Mouse (Mus musculus) forebrain, postnatal 0 days (tissue): Measurements from ENCODE around the gene Slc35e1. TPM values are rescaled to one million over a fixed set of nuclear protein-coding genes. Genes with fewer than 3 reads are reported as not detected.
A peak's percentile ranks its signal among the peaks of the same experiment; 100 is the strongest.

Source experiments
- ATAC-seq: fragments of 200-750 bp; cut with Nextera tagmentation; 2 replicates; pipeline ENCODE4 v1.8.0; 2017; ENCODE audit warnings: mild to moderate bottlenecking, moderate library complexity
- DNase-seq: peaks from one replicate; pipeline ENCODE4 v3.0.0-alpha.2; 2015
- H3K27ac ChIP-seq: fragments of 300-500 bp; sonication (generic); 2 replicates; pipeline ENCODE4 v1.5.1; 2014; ENCODE audit warnings: low read depth, mild to moderate bottlenecking, antibody characterized with exemption, low read length, moderate library complexity, mixed read lengths
- H3K27me3 ChIP-seq: fragments of 300-500 bp; sonication (generic); 2 replicates; pipeline ENCODE4 v1.6.1; 2014; ENCODE audit warnings: mild to moderate bottlenecking, low read length, mixed read lengths; ENCODE audit not compliant: insufficient read depth
- H3K36me3 ChIP-seq: fragments of 300-500 bp; sonication (generic); 2 replicates; pipeline ENCODE4 v1.6.1; 2014; ENCODE audit warnings: mild to moderate bottlenecking, moderate library complexity; ENCODE audit not compliant: insufficient read depth
- H3K4me1 ChIP-seq: fragments of 300-500 bp; sonication (generic); 2 replicates; pipeline ENCODE4 v1.6.1; 2014; ENCODE audit warnings: antibody characterized with exemption; ENCODE audit not compliant: insufficient read depth
- H3K4me2 ChIP-seq: fragments of 300-500 bp; sonication (generic); 2 replicates; pipeline ENCODE4 v1.6.1; 2014; ENCODE audit warnings: low read depth, mild to moderate bottlenecking, moderate library complexity
- H3K4me3 ChIP-seq: fragments of 300-500 bp; sonication (generic); 2 replicates; pipeline ENCODE4 v1.5.1; 2014; ENCODE audit warnings: low read depth, low read length, mixed read lengths
- H3K9ac ChIP-seq: fragments of 300-500 bp; sonication (generic); 2 replicates; pipeline ENCODE4 v1.6.1; 2014; ENCODE audit warnings: mild to moderate bottlenecking
- H3K9me3 ChIP-seq: fragments of 300-500 bp; sonication (generic); 2 replicates; pipeline ENCODE4 v1.6.1; 2016; ENCODE audit warnings: low read length
- CTCF ChIP-seq: sonication (generic); IDR thresholded peaks from 2 replicates; pipeline ENCODE4 v1.5.1; 2016; ENCODE audit warnings: antibody characterized with exemption, control low read depth, low read depth
- WGBS: fragments of 180-500 bp; shearing (Covaris S2); extraction: QIAGEN DNeasy Blood & Tissue Kit; methylation state at CpG from one replicate; pipeline ENCODE4 v1.1.7; 2014; 5-methylcytosine and 5-hydroxymethylcytosine counted together
- polyA plus RNA-seq: library from polyadenylated mRNA; unstranded; fragments of >200 nt; fragmentation: Nextera tagmentation; extraction: Ambion mirVana; gene quantifications from 2 replicates; pipeline ENCODE4 v1.2.1, GENCODE M21; 2015
- total RNA-seq: library from RNA; depleted of rRNA; stranded (reverse); fragments of >200 nt; gene quantifications from 2 replicates; pipeline ENCODE4 v1.2.3, GENCODE M21; 2014

Slc35e1 gene
- total and polyA plus RNA-seq, 2 experiments from 2014 or later: 12.2 to 55.1 TPM

DNA sequence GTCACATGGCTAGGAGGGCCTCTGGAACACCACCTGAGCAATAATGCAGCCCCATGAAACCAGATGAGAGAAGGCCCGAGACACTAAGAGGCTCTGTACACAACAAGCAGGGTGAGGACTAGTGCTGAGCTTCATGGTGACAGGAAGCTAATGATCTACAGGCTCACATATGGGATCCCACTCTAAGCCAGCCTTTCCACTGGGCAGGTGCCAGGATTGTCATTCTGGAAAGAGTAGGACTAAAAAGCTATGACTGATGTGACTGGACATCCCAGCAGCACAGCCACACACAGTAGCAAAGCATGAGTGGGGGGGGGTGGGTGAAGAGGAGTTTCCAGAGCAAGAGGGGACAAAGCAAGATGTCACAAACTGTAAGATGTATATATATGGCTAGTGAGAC, 5.5 kb upstream of the Slc35e1 start:
- no peak overlapping the region for H3K4me3 ChIP-seq
- DNase-seq: no peak
- H3K9me3 ChIP-seq: no peaks in the 10 kb centered on the region
- H3K36me3 ChIP-seq: peaks cover 24% of the 10 kb centered on the region
- no peak overlapping the region for H3K4me2 ChIP-seq
- WGBS: 86% methylated on average over 1 of the region's 1 CpGs
- no peaks in the 10 kb centered on the region for H3K4me1 ChIP-seq
- no peak for TF ChIP-seq CTCF
- H3K9ac ChIP-seq: no peak overlapping the region
- no peaks in the 10 kb centered on the region for H3K27me3 ChIP-seq
- no peak overlapping the region for H3K27ac ChIP-seq
- ATAC-seq: no peak

DNA sequence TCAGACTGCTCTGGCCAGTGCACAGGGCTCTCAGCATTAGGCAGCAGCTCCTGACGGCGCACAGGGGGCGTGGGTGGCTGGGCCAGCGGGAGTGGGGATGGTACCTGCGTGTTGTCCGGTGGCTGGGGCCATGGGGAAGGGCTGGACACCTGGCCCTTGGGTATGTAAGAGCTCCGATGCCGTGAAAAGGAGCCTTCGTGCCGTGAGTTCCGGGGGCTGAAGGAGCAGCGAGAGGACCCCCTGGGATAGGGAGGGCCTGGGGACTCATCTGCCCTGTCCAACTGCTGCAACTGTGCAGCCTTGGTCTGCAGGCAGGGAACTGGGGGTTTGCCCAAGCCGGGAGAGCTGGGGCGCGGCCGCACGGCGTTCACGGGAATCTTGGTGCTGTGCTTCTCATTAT, 3.8 kb upstream of the Slc35e1 start:
- Histone ChIP-seq H3K9ac (no peak overlapping the region), H3K4me1 (peaks cover 4% of the 10 kb centered on the region), H3K4me2 (no peak overlapping the region), H3K27me3 (no peaks in the 10 kb centered on the region), H3K36me3 (peaks cover 24% of the 10 kb centered on the region), H3K4me3 (no peak overlapping the region), H3K27ac (no peak overlapping the region), H3K9me3 (no peaks in the 10 kb centered on the region)
- TF ChIP-seq CTCF: no peak
- 90% methylated on average over 19 of the region's 19 CpGs for WGBS
- DNase-seq: no peak
- ATAC-seq: no peak

DNA sequence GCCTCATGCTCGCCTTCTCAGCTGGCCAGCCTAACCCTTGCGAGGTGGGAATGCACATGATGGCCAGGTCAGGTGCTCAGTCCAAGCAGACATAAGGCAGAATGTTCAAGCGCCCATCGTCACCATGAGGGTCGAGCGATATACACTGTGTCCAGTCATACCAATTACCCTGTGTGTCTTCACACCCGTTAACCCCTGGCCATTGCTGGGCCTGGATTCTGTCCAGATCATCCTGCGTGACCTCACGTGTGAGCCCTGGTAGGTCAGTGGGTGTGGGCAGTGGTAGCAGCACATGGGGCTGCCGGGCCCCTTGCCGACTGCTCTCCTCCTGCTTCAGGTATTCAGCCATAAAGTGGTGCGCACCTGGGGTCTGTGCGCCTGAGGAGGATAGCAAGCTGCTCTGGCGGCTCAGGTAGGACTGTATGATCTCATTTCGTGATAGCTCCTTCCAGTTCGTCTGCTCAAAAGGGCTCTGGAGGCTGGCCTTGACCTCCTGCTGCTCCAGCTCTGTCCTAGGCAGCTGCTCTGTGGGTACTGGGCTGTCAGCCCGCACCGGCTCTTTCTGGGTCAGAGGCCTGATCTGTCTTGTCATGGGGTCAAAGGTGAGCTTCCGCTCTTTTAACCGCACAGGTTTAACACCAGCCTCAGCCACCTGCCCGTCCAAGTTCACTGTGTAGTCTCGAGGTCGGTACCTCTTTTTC, 3.1 kb upstream of the Slc35e1 start:
- WGBS: 90% methylated on average over 23 of the region's 23 CpGs
- ATAC-seq: no peak

DNA sequence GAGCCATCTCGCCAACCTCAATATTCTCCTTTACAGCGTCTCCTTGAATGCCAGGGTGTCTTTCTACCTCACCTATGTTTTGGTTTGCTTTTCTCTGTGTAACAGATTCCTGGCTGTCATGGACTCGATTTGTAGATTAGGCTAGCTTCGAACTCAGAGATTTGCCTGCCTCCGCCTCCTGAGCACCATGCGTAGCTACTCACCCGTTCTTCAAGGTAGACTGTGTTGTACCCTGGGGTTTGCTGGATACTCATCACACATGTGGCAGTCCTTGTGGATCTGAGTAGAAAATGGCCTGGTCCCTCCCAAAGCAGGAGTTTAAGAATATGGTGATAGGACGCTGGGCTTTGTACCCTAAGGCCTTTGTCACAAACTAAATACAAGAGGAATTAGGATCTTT, 967 bp upstream of the Slc35e1 start:
- WGBS: 10% methylated on average over 8 of the region's 8 CpGs
- Histone ChIP-seq H3K9ac (peak overlapping the region; percentile 62), H3K27ac (peak overlapping the region; percentile 76; the same call in 1 of the 2 replicates), H3K4me2 (peak overlapping the region; percentile 87), H3K9me3 (no peaks in the 10 kb centered on the region), H3K4me3 (peak overlapping the region; percentile 84), H3K27me3 (no peaks in the 10 kb centered on the region), H3K36me3 (peaks cover 30% of the 10 kb centered on the region), H3K4me1 (peaks cover 4% of the 10 kb centered on the region)
- DNase-seq: no peak
- TF ChIP-seq CTCF: no peak
- no peak for ATAC-seq

More for the DNA sequence above, 3.1 kb upstream of the Slc35e1 start:
- TF ChIP-seq CTCF: no peak
- no peak overlapping the region for H3K4me3 ChIP-seq
- H3K9me3 ChIP-seq: no peaks in the 10 kb centered on the region
- H3K4me1 ChIP-seq: peaks cover 4% of the 10 kb centered on the region
- H3K36me3 ChIP-seq: peaks cover 24% of the 10 kb centered on the region
- no peak overlapping the region for H3K4me2 ChIP-seq
- DNase-seq: no peak
- no peaks in the 10 kb centered on the region for H3K27me3 ChIP-seq
- no peak overlapping the region for H3K9ac ChIP-seq
- no peak overlapping the region for H3K27ac ChIP-seq

DNA sequence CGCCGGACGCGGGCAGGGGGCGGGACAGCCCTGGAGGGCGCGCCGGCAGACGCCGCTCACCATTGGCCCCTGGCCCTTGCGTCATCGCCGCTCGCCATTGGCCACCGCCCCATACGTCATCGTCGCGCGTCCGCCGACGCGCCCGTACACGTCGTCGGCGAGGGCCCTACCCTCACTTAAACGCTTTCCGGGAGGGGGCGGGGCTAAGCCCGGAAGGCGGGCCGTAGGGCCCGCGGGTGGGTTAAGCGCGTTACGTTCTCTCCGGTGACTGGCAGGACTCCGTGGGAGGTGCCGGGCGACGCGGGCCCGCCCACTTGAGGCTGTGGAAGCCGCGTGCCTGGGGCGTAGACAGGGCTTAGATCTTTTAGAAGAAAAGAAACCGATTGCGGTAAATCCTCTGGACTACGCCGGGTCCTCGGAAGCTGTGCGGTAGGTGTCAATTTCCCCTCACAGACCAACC, 238 bp upstream of the Slc35e1 start:
- ATAC-seq: peak; percentile 98
- WGBS: under 1% methylated on average over 38 of the region's 56 CpGs
- no peaks in the 10 kb centered on the region for H3K9me3 ChIP-seq
- H3K27me3 ChIP-seq: no peaks in the 10 kb centered on the region
- H3K4me3 ChIP-seq: peak overlapping the region; percentile 84
- peaks cover 4% of the 10 kb centered on the region for H3K4me1 ChIP-seq
- peak overlapping the region; percentile 62 for H3K9ac ChIP-seq
- peak overlapping the region; percentile 81 for H3K27ac ChIP-seq
- H3K36me3 ChIP-seq: peaks cover 35% of the 10 kb centered on the region
- DNase-seq: peak; percentile 100
- H3K4me2 ChIP-seq: peak overlapping the region; percentile 87
- TF ChIP-seq CTCF: no peak

DNA sequence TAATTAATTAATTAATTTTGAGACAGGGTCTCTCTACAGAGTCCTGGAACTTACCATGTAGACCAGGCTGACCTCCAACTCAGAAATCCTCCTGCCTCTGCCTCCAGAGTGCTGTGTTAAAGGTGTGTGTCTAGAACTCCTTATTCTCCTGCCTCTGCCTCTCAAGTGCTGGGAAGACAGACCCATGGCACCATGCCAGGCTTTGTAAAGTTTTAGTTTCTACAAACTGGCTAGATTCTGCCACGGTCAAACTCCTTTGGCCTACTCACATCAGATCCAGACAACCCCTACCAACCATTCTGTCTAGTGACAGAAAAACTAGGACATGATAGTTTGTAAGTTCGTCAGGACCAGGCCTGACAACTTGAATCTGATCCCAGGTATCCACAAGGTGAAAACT, 1.4 kb downstream of the Slc35e1 start:
- no peak overlapping the region for H3K9ac ChIP-seq
- no peak overlapping the region for H3K27ac ChIP-seq
- TF ChIP-seq CTCF: no peak
- H3K4me1 ChIP-seq: peaks cover 4% of the 10 kb centered on the region
- H3K4me2 ChIP-seq: peak overlapping the region; percentile 87
- H3K36me3 ChIP-seq: peaks cover 31% of the 10 kb centered on the region
- H3K27me3 ChIP-seq: no peaks in the 10 kb centered on the region
- 81% methylated on average over 2 of the region's 2 CpGs for WGBS
- H3K4me3 ChIP-seq: no peak overlapping the region
- no peaks in the 10 kb centered on the region for H3K9me3 ChIP-seq
- ATAC-seq (no peak), DNase-seq (no peak)

DNA sequence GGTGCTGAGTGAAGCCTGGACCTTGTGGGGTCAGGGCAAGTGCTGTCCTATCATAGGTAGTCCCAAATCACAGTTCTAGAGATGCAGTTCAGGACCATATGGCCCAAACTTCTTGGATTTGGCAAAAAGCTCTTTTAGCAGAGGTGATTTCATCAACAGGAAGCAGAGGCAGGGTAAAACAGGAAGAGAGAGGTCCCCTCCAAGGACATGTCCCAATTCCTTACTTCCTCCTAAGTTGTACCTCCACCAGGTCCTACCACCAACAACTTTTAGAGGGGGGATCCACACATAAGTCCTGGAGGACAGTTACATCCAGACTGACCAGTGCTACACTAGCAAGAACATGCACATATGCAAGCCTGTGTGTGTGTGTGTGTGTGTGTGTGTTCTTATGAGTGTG, 5.4 kb downstream of the Slc35e1 start:
- Histone ChIP-seq H3K4me2 (no peak overlapping the region), H3K9ac (no peak overlapping the region), H3K4me3 (no peak overlapping the region), H3K4me1 (peaks cover 4% of the 10 kb centered on the region), H3K27me3 (no peaks in the 10 kb centered on the region), H3K36me3 (peaks cover 51% of the 10 kb centered on the region), H3K27ac (no peak overlapping the region), H3K9me3 (no peaks in the 10 kb centered on the region)
- DNase-seq (no peak), ATAC-seq (no peak)
- TF ChIP-seq CTCF: no peak
